Mouse (Mus musculus) brain, embryonic 14.5 days (tissue): ENCODE data around the gene Dad1.

Source experiments
- CTCF ChIP-seq: fragments of 200-500 bp; IDR thresholded peaks from 2 replicates; pipeline ENCODE4 v1.5.1; 2012; ENCODE audit warnings: inconsistent platforms, mild to moderate bottlenecking, moderate library complexity, borderline replicate concordance; ENCODE audit not compliant: insufficient read depth, insufficient read length; ENCODE audit errors: extremely low read depth
- POLR2A ChIP-seq: fragments of 200-500 bp; IDR thresholded peaks from 2 replicates; pipeline ENCODE4 v1.6.1; 2012; ENCODE audit warnings: mild to moderate bottlenecking, inconsistent platforms, borderline replicate concordance; ENCODE audit not compliant: poor library complexity, insufficient read depth, insufficient read length, severe bottlenecking; ENCODE audit errors: extremely low read depth

- TF ChIP-seq CTCF (no peak), POLR2A (no peak)
These were observed 43.5 kb downstream of the Dad1 start for GRCm38 (mm10) chr14:54210401-54210800.
